Mouse (Mus musculus): ENCODE data around the gene Kif2a. TPM values are rescaled to one million over a fixed set of nuclear protein-coding genes. Genes with fewer than 3 reads are reported as not detected.

Gene Kif2a
- polyA plus RNA-seq (2015; fragmentation: Nextera tagmentation; extraction: Ambion mirVana): 15.2 and 17.0 TPM in 2 replicates

DNA sequence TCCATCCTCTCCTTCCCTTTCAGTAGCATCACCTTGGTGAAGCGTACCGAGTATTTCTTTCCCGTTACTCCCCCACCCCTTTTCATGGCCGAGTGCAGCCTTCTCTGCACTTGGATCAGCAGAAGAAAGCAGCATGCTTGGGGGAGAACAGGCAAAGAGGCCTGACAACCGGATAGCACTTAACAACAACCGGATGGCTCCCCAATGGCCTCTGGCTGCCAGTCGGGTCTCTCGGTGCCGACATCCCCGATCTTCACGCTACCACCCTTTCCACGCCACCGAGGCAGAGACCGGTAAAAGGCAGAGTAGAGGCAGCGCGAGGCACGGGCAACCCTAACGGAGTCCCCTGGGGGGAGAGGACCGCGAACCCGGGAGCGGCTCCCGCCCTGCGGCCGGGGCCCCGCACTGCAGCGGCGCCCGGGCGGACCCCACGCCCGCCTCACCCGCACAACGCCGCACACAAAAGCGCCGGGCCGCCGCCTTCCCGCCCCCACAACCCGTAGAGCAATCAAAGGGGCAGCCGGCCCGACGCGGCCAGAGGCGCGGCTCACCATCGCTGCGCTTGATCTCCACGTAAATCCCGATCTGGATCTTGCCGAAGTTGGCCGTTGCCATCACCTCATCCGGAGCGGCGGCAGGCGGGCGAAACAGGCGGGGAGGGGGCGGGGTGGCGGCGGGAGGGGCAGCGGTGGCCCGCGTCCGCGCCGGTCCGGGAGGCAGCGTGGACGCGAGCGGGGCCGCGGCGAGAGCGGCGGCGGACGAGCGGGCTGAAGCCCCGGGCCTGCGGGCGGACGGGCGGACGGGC lies at the start of gene Kif2a:
Gene Kif2a (minus strand): TSS at position 666 of the 805 bp plus-strand sequence.
- H3K4me1 ChIP-seq (replicated peaks): peaks cover 13% of the 10 kb centered on the region
- H3K27ac ChIP-seq: peak within 1 kb of the TSS; percentile 95
- peak; percentile 75 for ATAC-seq (replicated peaks; ENCODE audit: insufficient number of reproducible peaks, insufficient read depth, low FRiP score, low read depth)
- H3K9me3 ChIP-seq (replicated peaks): no peaks in the 10 kb centered on the region
- H3K4me2 ChIP-seq: peak within 1 kb of the TSS; percentile 82
- H3K9ac ChIP-seq: peak within 1 kb of the TSS; percentile 94
- H3K4me3 ChIP-seq: peak within 1 kb of the TSS; percentile 99
- no peaks in the 10 kb centered on the region for H3K36me3 ChIP-seq
- WGBS: 3% methylated on average over 67 of the region's 87 CpGs
- no peaks in the 10 kb centered on the region for H3K27me3 ChIP-seq

GRCm38 (mm10) chr13:107069061-107069460 lies 47.1 kb upstream of the Kif2a start:
- WGBS: 82% methylated on average over 1 of the region's 1 CpGs
- H3K4me3 ChIP-seq: no peak overlapping the region
- no peak overlapping the region for H3K9ac ChIP-seq
- H3K4me1 ChIP-seq (replicated peaks): peaks cover 9% of the 10 kb centered on the region
- no peaks in the 10 kb centered on the region for H3K9me3 ChIP-seq (replicated peaks)
- no peak overlapping the region for H3K27ac ChIP-seq
- ATAC-seq (replicated peaks; ENCODE audit: insufficient number of reproducible peaks, insufficient read depth, low FRiP score, low read depth): no peak
- H3K36me3 ChIP-seq: no peaks in the 10 kb centered on the region
- H3K4me2 ChIP-seq: no peak overlapping the region
- no peaks in the 10 kb centered on the region for H3K27me3 ChIP-seq

DNA sequence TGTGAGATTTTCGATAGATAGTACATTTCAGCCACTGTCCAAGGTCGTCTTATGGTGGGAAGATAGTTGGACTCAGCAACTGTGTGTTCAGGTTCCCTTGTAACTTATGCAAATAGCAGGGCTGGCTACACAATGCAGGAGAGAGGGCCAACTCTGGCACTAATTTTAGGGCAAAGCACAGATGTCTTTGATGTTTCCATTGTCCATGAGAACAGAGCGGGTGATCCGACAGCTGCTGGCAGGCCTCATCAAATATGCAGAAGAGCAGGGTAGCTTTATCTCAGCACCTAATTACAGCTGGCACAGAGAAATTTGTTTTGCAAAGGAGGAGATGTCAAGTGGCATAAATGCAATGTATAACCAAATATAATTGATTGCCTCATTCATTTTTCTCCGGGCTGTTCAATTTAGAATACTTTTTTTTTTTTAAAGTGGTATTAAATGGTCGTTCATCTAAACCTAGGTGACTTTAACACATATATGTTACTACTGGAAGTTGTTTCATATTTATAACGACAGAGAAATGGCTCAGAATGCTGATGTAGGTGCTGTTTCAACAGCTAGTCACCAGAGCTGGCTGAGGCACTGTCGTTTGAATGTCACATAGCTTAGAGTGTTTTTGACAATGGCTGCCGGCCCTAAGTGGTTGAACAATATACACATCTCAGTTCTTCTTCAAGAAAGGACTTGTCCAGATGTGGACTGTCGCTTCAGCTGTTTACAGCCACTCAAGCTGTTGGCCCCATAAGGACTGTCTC lies 43.4 kb upstream of the Kif2a start:
- WGBS: 65% methylated on average over 10 of the region's 10 CpGs
- no peaks in the 10 kb centered on the region for H3K36me3 ChIP-seq
- H3K27me3 ChIP-seq: no peaks in the 10 kb centered on the region
- no peaks in the 10 kb centered on the region for H3K4me1 ChIP-seq (replicated peaks)
- no peaks in the 10 kb centered on the region for H3K9me3 ChIP-seq (replicated peaks)
- no peak overlapping the region for H3K9ac ChIP-seq
- H3K27ac ChIP-seq: no peak overlapping the region
- no peak overlapping the region for H3K4me2 ChIP-seq
- no peak overlapping the region for H3K4me3 ChIP-seq
- ATAC-seq (replicated peaks; ENCODE audit: insufficient number of reproducible peaks, insufficient read depth, low FRiP score, low read depth): no peak

GRCm38 (mm10) chr13:107064263-107064662 lies 42.3 kb upstream of the Kif2a start:
- no peak overlapping the region for H3K4me2 ChIP-seq
- no peak overlapping the region for H3K9ac ChIP-seq
- H3K4me3 ChIP-seq: no peak overlapping the region
- no peak overlapping the region for H3K27ac ChIP-seq
- WGBS: 76% methylated on average over 2 of the region's 2 CpGs
- no peaks in the 10 kb centered on the region for H3K9me3 ChIP-seq (replicated peaks)
- H3K36me3 ChIP-seq: no peaks in the 10 kb centered on the region
- H3K4me1 ChIP-seq (replicated peaks): no peaks in the 10 kb centered on the region
- no peaks in the 10 kb centered on the region for H3K27me3 ChIP-seq
- no peak for ATAC-seq (replicated peaks; ENCODE audit: insufficient number of reproducible peaks, insufficient read depth, low FRiP score, low read depth)

GRCm38 (mm10) chr13:107063115-107063807 lies 41.3 kb upstream of the Kif2a start:
- Histone ChIP-seq H3K27me3 (no peaks in the 10 kb centered on the region), H3K36me3 (no peaks in the 10 kb centered on the region), H3K9me3 (replicated peaks) (no peaks in the 10 kb centered on the region), H3K4me1 (replicated peaks) (no peaks in the 10 kb centered on the region), H3K4me3 (no peak overlapping the region), H3K27ac (no peak overlapping the region), H3K9ac (no peak overlapping the region), H3K4me2 (no peak overlapping the region)
- WGBS: 43% methylated on average over 7 of the region's 7 CpGs
- ATAC-seq (replicated peaks; ENCODE audit: insufficient number of reproducible peaks, insufficient read depth, low FRiP score, low read depth): no peak

DNA sequence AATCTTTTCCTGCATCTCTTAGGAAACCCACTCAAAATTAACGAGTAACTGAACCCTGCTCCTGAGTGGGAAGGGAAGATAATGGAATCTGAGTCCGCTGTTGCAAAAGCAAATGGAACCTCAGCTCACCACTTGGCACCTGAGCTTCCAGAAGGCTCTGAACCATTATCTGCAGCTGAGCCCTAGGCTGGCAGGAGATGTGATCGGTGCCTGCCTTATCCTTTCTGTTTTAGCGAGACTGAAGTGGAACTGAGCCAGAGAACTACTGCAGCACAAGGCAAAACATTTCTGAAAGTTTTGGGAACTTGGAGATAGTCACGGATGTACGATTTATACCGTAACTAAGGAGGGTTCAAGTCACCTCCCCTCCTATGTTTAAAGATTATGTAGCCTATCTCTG lies 38.2 kb upstream of the Kif2a start:
- H3K4me3 ChIP-seq: no peak overlapping the region
- WGBS: 62% methylated on average over 7 of the region's 7 CpGs
- H3K4me2 ChIP-seq: no peak overlapping the region
- no peak for ATAC-seq (replicated peaks; ENCODE audit: insufficient number of reproducible peaks, insufficient read depth, low FRiP score, low read depth)
- no peak overlapping the region for H3K9ac ChIP-seq
- no peaks in the 10 kb centered on the region for H3K27me3 ChIP-seq
- no peaks in the 10 kb centered on the region for H3K9me3 ChIP-seq (replicated peaks)
- no peaks in the 10 kb centered on the region for H3K4me1 ChIP-seq (replicated peaks)
- no peaks in the 10 kb centered on the region for H3K36me3 ChIP-seq
- H3K27ac ChIP-seq: no peak overlapping the region

DNA sequence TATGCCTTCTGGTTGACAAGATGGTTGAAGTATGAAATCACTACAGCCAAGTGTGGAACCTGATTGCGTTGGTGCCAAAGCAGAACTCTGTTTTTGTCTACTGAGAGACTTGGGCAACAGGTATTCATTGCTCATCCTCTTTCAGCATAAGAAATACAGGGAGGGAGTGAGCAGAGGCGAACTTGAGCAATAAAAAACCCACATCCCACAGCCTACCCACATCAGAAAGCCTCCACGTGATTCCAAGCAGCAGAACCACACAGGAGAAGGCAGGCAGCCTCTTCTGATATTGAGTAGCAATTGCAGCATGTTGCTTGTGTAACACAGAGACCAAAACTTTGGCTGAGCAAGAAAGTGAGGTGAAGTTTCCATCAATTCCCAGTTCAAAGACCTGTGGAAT lies 37.5 kb upstream of the Kif2a start:
- H3K27me3 ChIP-seq: no peaks in the 10 kb centered on the region
- no peaks in the 10 kb centered on the region for H3K36me3 ChIP-seq
- no peaks in the 10 kb centered on the region for H3K4me1 ChIP-seq (replicated peaks)
- H3K27ac ChIP-seq: no peak overlapping the region
- H3K9ac ChIP-seq: no peak overlapping the region
- no peak overlapping the region for H3K4me2 ChIP-seq
- H3K9me3 ChIP-seq (replicated peaks): no peaks in the 10 kb centered on the region
- ATAC-seq (replicated peaks; ENCODE audit: insufficient number of reproducible peaks, insufficient read depth, low FRiP score, low read depth): no peak
- 70% methylated on average over 3 of the region's 3 CpGs for WGBS
- H3K4me3 ChIP-seq: no peak overlapping the region

DNA sequence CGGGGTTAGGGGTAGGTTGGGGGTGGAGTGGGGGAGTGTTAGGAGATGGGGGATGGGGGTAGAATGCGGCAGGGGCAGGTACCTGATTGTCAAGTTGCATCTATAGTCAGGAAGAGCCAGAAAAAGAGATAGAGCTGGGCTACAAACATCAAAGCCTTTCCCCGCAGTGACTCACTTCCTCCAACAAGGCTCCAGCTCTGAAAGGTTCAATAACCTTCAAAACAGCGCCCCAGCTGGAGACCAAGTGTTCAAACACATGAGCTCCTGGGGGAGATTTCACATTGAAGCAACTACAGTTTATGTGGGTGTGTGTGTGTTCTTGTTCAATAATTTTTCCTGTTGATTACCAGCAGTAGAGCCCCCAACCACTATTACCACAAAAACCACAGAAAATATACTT lies 34.4 kb upstream of the Kif2a start:
- ATAC-seq (replicated peaks; ENCODE audit: insufficient number of reproducible peaks, insufficient read depth, low FRiP score, low read depth): no peak
- Histone ChIP-seq H3K4me2 (no peak overlapping the region), H3K4me3 (no peak overlapping the region), H3K9me3 (replicated peaks) (no peaks in the 10 kb centered on the region), H3K27me3 (no peaks in the 10 kb centered on the region), H3K27ac (no peak overlapping the region), H3K9ac (no peak overlapping the region), H3K36me3 (no peaks in the 10 kb centered on the region), H3K4me1 (replicated peaks) (peaks cover 1% of the 10 kb centered on the region)
- WGBS: 41% methylated on average over 4 of the region's 4 CpGs

- no peak for ATAC-seq (replicated peaks; ENCODE audit: insufficient number of reproducible peaks, insufficient read depth, low FRiP score, low read depth)
- Histone ChIP-seq H3K4me1 (replicated peaks) (peaks cover 5% of the 10 kb centered on the region), H3K27me3 (no peaks in the 10 kb centered on the region), H3K36me3 (no peaks in the 10 kb centered on the region), H3K9me3 (replicated peaks) (no peaks in the 10 kb centered on the region), H3K9ac (no peak overlapping the region), H3K4me2 (no peak overlapping the region), H3K4me3 (no peak overlapping the region), H3K27ac (no peak overlapping the region)
- WGBS: 64% methylated on average over 4 of the region's 4 CpGs
Measured at GRCm38 (mm10) chr13:107054496-107054895, 32.6 kb upstream of the Kif2a start.

GRCm38 (mm10) chr13:107051342-107051741 lies 29.4 kb upstream of the Kif2a start:
- WGBS: 48% methylated on average over 3 of the region's 3 CpGs
- Histone ChIP-seq H3K4me1 (replicated peaks) (peaks cover 5% of the 10 kb centered on the region), H3K9me3 (replicated peaks) (peaks cover 4% of the 10 kb centered on the region; the same call in 1 of the 2 replicates), H3K4me2 (no peak overlapping the region), H3K9ac (no peak overlapping the region), H3K27me3 (no peaks in the 10 kb centered on the region), H3K36me3 (no peaks in the 10 kb centered on the region), H3K4me3 (no peak overlapping the region), H3K27ac (peak overlapping the region; percentile 27; the same call in 1 of the 2 replicates)
- no peak for ATAC-seq (replicated peaks; ENCODE audit: insufficient number of reproducible peaks, insufficient read depth, low FRiP score, low read depth)

GRCm38 (mm10) chr13:107044229-107044628 lies 22.3 kb upstream of the Kif2a start:
- WGBS: 17% methylated on average over 5 of the region's 5 CpGs
- ATAC-seq (replicated peaks; ENCODE audit: insufficient number of reproducible peaks, insufficient read depth, low FRiP score, low read depth): no peak
- no peak overlapping the region for H3K9ac ChIP-seq
- peaks cover 4% of the 10 kb centered on the region; the same call in 1 of the 2 replicates for H3K9me3 ChIP-seq (replicated peaks)
- H3K4me3 ChIP-seq: no peak overlapping the region
- H3K36me3 ChIP-seq: no peaks in the 10 kb centered on the region
- no peak overlapping the region for H3K27ac ChIP-seq
- H3K4me1 ChIP-seq (replicated peaks): peaks cover 10% of the 10 kb centered on the region
- no peaks in the 10 kb centered on the region for H3K27me3 ChIP-seq
- no peak overlapping the region for H3K4me2 ChIP-seq
